Mouse (Mus musculus) forebrain, embryonic 14.5 days (tissue): ENCODE data around the gene Guca1a. TPM values are rescaled to one million over a fixed set of nuclear protein-coding genes. Genes with fewer than 3 reads are reported as not detected.

Source experiments
- ATAC-seq: fragments of 200-750 bp; cut with Nextera tagmentation; 2 replicates; pipeline ENCODE4 v1.8.0; 2017; ENCODE audit warnings: mild to moderate bottlenecking, moderate library complexity
- DNase-seq: peaks from one replicate; pipeline ENCODE4 v3.0.0-alpha.2; 2015; ENCODE audit warnings: low spot score
- H3K27ac ChIP-seq: fragments of 300-500 bp; sonication (generic); 2 replicates; pipeline ENCODE4 v1.5.1; 2014; ENCODE audit warnings: low read depth, mild to moderate bottlenecking, control low read depth, low read length, moderate library complexity
- H3K27me3 ChIP-seq: fragments of 300-500 bp; sonication (generic); replicated peaks from 2 replicates; pipeline ENCODE4 v1.6.1; 2014; ENCODE audit warnings: low read length, control low read depth, mixed read lengths; ENCODE audit not compliant: control insufficient read depth, insufficient read depth
- H3K36me3 ChIP-seq: fragments of 300-500 bp; sonication (generic); 2 replicates; pipeline ENCODE4 v1.6.1; 2014; ENCODE audit warnings: low read length, control low read depth; ENCODE audit not compliant: control insufficient read depth, insufficient read depth
- H3K4me1 ChIP-seq: fragments of 300-500 bp; sonication (generic); 2 replicates; pipeline ENCODE4 v1.6.1; 2014; ENCODE audit warnings: antibody characterized with exemption, low read length, control low read depth; ENCODE audit not compliant: control insufficient read depth, insufficient read depth
- H3K4me2 ChIP-seq: fragments of 300-500 bp; sonication (generic); 2 replicates; pipeline ENCODE4 v1.6.1; 2014; ENCODE audit warnings: mild to moderate bottlenecking, control low read depth, low read length
- H3K4me3 ChIP-seq: fragments of 300-500 bp; sonication (generic); 2 replicates; pipeline ENCODE4 v1.5.1; 2014; ENCODE audit warnings: low read depth, low read length, control low read depth
- H3K9ac ChIP-seq: fragments of 300-500 bp; sonication (generic); 2 replicates; pipeline ENCODE4 v1.6.1; 2014; ENCODE audit warnings: mild to moderate bottlenecking, low read length, control low read depth, moderate library complexity
- H3K9me3 ChIP-seq: fragments of 300-500 bp; sonication (generic); replicated peaks from 2 replicates; pipeline ENCODE4 v1.6.1; 2016; ENCODE audit warnings: low read length, control low read depth, mixed read lengths; ENCODE audit not compliant: control insufficient read depth
- WGBS: fragments of 180-500 bp; shearing (Covaris S2); extraction: QIAGEN DNeasy Blood & Tissue Kit; methylation state at CpG from one replicate; pipeline ENCODE4 v1.1.7; 2014; 5-methylcytosine and 5-hydroxymethylcytosine counted together
- polyA plus RNA-seq: library from polyadenylated mRNA; unstranded; fragments of >200 nt; fragmentation: Nextera tagmentation; extraction: Ambion mirVana; gene quantifications from 2 replicates; pipeline ENCODE4 v1.2.1, GENCODE M21; 2014

The Guca1a gene
- polyA plus RNA-seq, result 0.47 and 0.69 TPM in 2 replicates

DNA sequence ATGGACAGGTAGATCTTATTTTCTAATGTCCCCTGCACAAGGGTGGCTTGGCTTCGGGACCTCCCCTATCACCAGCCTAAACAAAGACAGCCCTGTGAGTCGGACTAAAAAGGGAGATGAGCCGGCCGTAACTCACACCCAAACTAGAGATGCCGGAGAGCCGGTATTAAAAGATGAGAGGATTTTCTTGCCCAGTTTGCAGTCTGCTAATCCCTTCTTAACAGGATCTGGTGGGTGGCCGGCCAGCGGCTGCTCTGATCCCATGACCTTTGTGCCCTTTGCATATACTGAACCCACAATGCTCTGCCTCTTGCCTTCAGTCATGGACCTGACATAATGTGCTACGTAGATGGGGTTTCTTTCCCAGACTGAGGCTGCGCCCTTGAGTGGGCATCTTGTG, at the start of gene Guca1a:
Gene Guca1a, minus strand, starts transcription at position 134 of the 400 bp plus-strand sequence.
- peaks cover 20% of the 10 kb centered on the region; the same call in 1 of the 2 replicates for H3K27me3 ChIP-seq

DNA sequence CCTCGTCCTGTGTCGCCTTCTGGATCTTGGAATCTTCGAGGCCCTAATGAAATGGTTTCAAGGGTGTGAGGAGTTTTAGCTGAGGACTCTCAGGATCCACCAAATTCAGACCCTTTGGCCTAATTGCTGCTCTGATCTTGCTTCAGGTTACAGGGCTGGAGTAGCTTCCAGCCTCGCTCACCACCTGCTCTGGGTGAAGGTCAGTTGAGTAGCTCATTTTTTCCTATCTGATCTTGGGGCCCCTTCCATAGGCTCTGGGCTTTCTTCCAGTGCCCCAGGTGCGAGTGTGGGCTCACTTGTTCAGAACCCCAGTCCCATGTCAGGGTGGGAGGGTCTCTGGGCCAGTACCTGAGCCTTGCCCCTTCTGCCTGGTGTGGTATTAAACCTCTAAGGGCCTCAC, 49.0 kb upstream of the Guca1a start:
- DNase-seq, result no peak
- H3K9me3 ChIP-seq, result no peaks in the 10 kb centered on the region
- H3K4me1 ChIP-seq, result no peaks in the 10 kb centered on the region
- no peak overlapping the region for H3K4me3 ChIP-seq
- H3K9ac ChIP-seq, result no peak overlapping the region
- H3K36me3 ChIP-seq, result no peaks in the 10 kb centered on the region
- WGBS, result 76% methylated on average over 5 of the region's 5 CpGs
- H3K4me2 ChIP-seq, result no peak overlapping the region
- no peaks in the 10 kb centered on the region for H3K27me3 ChIP-seq
- H3K27ac ChIP-seq, result no peak overlapping the region
- no peak for ATAC-seq

More for the DNA sequence above, at the start of gene Guca1a:
- 5% methylated on average over 10 of the region's 10 CpGs for WGBS
- H3K9me3 ChIP-seq, result no peaks in the 10 kb centered on the region
- no peak within 1 kb of the TSS for H3K4me3 ChIP-seq
- H3K4me2 ChIP-seq, result no peak within 1 kb of the TSS
- 0 out of 2 replicates have a peak, but pooled peaks cover 1% of the 10 kb centered on the region for H3K4me1 ChIP-seq
- no peak for DNase-seq
- H3K27ac ChIP-seq, result no peak within 1 kb of the TSS
- ATAC-seq, result no peak
- H3K9ac ChIP-seq, result no peak within 1 kb of the TSS
- H3K36me3 ChIP-seq, result no peaks in the 10 kb centered on the region

DNA sequence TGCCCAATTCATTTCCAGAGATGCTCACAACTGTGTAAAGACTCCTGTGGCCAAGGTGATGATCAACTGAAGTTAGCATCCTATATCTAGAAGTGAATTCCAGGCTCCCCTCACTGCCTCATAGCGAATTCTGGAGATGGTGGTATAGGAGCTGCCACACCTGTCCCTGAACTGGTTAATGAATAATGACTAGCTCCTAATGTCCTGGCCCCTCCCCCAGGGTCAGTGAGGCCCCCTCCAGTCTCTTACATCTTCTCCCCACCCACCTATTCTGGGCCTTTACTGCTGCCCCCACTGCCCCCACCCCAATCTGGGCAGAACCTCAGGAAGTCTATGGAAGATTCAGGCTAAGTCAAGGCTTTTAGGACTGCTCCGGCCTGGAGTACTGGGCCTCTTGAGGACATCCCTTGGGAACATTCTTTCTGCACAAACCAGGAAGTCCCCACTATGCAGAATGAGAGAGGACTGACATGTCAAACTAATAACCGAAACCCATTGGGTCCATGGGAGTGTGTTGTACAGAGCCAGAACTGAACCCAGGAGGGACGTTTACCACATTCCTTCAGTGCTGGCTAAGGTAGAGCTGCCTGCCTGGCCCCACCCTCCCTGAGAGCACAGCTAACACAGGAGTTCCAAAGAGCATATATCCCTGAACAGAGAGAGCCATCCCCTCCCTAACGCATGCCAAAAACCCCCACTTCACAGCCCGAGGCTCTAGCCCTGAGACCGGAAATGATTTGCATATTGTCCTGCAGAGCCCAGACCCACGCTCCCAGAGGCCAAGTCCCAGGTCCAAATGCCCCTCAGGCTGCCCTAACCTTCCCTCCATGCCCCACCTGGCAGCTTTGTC, 48.4 kb upstream of the Guca1a start:
- DNase-seq, result no peak
- Histone ChIP-seq H3K4me2 (no peak overlapping the region), H3K36me3 (no peaks in the 10 kb centered on the region), H3K9ac (no peak overlapping the region), H3K27me3 (no peaks in the 10 kb centered on the region), H3K27ac (no peak overlapping the region), H3K4me3 (no peak overlapping the region), H3K9me3 (no peaks in the 10 kb centered on the region), H3K4me1 (no peaks in the 10 kb centered on the region)
- ATAC-seq, result no peak
- WGBS, result 46% methylated on average over 8 of the region's 8 CpGs

DNA sequence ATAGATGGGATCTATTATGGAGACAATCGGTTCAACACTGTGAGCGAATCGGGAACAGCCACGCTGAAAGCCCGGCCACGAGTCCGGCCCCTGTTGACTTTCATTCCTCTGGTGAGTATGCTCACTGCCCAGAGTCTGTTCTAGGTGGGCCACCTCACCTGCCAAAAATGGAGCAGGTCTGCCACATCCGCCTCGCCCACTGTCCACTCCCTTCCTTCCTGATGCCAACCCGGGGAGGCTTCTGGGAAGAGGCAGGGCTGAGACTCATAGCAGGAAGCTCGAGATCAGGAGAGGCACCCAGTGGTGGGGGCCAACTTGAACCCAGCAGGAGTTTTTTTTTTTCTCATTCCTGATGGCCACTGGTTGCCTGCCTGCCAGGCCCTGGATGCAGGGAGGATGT, 46.2 kb upstream of the Guca1a start:
- Histone ChIP-seq H3K27ac (no peak overlapping the region), H3K4me1 (no peaks in the 10 kb centered on the region), H3K4me2 (no peak overlapping the region), H3K4me3 (no peak overlapping the region), H3K36me3 (no peaks in the 10 kb centered on the region), H3K27me3 (no peaks in the 10 kb centered on the region), H3K9ac (no peak overlapping the region), H3K9me3 (no peaks in the 10 kb centered on the region)
- ATAC-seq (no peak), DNase-seq (no peak)
- WGBS, result 87% methylated on average over 11 of the region's 11 CpGs

DNA sequence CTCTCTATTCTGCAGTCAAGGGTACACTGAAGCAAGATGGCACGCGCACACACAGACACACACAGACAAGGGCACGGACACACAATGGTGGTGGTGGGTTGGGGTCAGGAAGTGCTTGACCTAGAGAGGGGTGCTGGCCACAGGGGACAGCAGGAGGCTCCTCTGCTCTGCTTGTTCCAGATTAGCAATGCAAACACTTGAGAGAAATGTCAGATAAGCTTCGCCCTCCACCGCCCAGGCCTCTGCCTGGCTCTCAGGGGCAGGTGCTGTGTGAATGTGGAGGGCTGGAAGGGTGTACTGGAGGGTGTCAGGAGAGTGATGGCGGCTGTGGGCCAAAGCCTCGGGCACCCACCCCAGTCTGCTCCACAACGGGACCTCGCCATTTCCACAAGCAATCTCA, 45.6 kb upstream of the Guca1a start:
- no peak overlapping the region for H3K9ac ChIP-seq
- no peak overlapping the region for H3K4me2 ChIP-seq
- H3K4me3 ChIP-seq, result no peak overlapping the region
- WGBS, result 81% methylated on average over 9 of the region's 9 CpGs
- no peaks in the 10 kb centered on the region for H3K4me1 ChIP-seq
- H3K36me3 ChIP-seq, result no peaks in the 10 kb centered on the region
- H3K27me3 ChIP-seq, result no peaks in the 10 kb centered on the region
- DNase-seq, result no peak
- no peaks in the 10 kb centered on the region for H3K9me3 ChIP-seq
- no peak for ATAC-seq
- no peak overlapping the region for H3K27ac ChIP-seq

DNA sequence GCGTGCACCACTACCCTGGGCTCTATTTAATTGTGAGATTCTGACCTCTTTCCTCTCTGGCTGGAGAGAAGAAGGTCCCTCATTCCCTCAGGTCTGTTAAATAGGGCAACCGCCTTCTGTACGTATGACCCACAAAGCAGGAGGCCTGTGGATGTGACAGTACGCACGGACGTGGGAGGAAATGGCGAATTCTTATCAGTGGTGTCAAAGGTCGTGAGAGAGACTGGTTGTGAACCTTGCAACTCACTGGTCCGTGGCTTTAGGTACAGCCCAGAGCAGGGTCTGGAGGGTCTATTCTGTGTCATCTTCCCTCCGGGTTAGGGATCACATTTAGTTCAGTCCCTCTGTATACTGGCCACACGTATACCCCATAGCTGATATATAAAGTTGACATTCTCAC, 45.1 kb upstream of the Guca1a start:
- Histone ChIP-seq H3K4me3 (no peak overlapping the region), H3K4me2 (no peak overlapping the region), H3K27me3 (no peaks in the 10 kb centered on the region), H3K9ac (no peak overlapping the region), H3K36me3 (no peaks in the 10 kb centered on the region), H3K9me3 (no peaks in the 10 kb centered on the region), H3K4me1 (no peaks in the 10 kb centered on the region; the same call in 1 of the 2 replicates), H3K27ac (no peak overlapping the region)
- DNase-seq (no peak), ATAC-seq (no peak)
- 83% methylated on average over 11 of the region's 11 CpGs for WGBS

DNA sequence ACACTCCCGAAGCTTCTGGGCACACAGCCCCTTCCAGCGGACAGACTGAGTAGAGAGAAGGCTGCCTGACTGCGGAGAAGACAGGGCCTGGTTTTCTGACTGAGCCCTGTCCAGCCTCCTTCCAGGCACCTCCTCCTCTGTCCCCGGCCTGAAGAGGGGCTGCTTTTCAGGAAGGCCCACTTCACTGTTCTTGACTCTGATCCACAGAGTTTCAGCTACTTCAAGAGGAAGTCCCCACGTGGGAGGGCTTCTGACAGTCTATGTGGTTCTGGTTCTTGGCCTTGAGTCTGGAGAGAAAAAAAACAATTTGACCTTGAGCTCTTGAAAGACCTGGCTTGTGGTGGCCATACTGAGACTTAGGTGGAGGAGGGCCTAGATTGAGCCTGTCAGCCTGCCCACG, 43.7 kb upstream of the Guca1a start:
- Histone ChIP-seq H3K36me3 (no peaks in the 10 kb centered on the region), H3K4me2 (no peak overlapping the region), H3K4me3 (no peak overlapping the region), H3K27ac (no peak overlapping the region), H3K27me3 (0 out of 2 replicates have a peak, but pooled peaks cover 4% of the 10 kb centered on the region), H3K9me3 (no peaks in the 10 kb centered on the region), H3K4me1 (peaks cover 2% of the 10 kb centered on the region; the same call in 1 of the 2 replicates), H3K9ac (no peak overlapping the region)
- ATAC-seq (no peak), DNase-seq (no peak)
- 73% methylated on average over 6 of the region's 6 CpGs for WGBS

DNA sequence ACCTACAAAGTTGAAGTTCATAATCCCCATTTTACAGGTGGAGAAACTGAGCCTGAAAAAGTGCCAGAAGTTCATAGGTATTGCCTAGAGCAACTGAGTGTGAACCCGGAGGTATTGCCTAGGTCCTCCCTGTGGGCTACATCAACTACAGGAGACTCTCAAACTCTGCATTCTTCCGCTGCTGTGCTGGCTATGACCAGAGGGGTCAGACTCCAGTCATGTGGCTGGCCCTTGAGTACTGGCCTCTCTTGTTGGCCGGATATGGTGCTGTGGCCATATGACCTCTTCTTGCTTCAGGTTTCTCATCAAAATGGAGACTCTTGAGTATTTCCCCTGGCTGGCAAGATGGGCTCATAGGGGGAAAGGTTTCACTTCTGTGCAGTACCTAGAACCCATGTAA, 41.9 kb upstream of the Guca1a start:
- peaks cover 2% of the 10 kb centered on the region; the same call in 1 of the 2 replicates for H3K4me1 ChIP-seq
- no peak for ATAC-seq
- H3K9ac ChIP-seq, result no peak overlapping the region
- no peaks in the 10 kb centered on the region for H3K9me3 ChIP-seq
- DNase-seq, result no peak
- no peak overlapping the region for H3K4me3 ChIP-seq
- H3K27ac ChIP-seq, result no peak overlapping the region
- 83% methylated on average over 3 of the region's 3 CpGs for WGBS
- H3K27me3 ChIP-seq, result peaks cover 21% of the 10 kb centered on the region
- H3K4me2 ChIP-seq, result no peak overlapping the region
- no peaks in the 10 kb centered on the region for H3K36me3 ChIP-seq
